Mouse (Mus musculus) ES-E14 (cell line): Measurements from ENCODE around the gene Selplg.

Experiments used
- HCFC1 ChIP-seq: IDR thresholded peaks from 2 replicates; pipeline ENCODE4 v1.6.1; 2012; ENCODE audit warnings: low read length, inconsistent platforms, borderline replicate concordance; ENCODE audit not compliant: insufficient read depth
- MAFK ChIP-seq: IDR thresholded peaks from 2 replicates; pipeline ENCODE4 v1.6.1; 2014; ENCODE audit warnings: mild to moderate bottlenecking, low read depth, low read length, inconsistent platforms; ENCODE audit not compliant: insufficient read depth
- ZC3H11A ChIP-seq: IDR thresholded peaks from 2 replicates; pipeline ENCODE4 v1.6.1; 2012; ENCODE audit warnings: low read depth, mild to moderate bottlenecking, inconsistent platforms, low read length, borderline replicate concordance
- ZNF384 ChIP-seq: IDR thresholded peaks from 2 replicates; pipeline ENCODE4 v1.6.1; 2012; ENCODE audit warnings: low read depth, low read length, inconsistent platforms

DNA sequence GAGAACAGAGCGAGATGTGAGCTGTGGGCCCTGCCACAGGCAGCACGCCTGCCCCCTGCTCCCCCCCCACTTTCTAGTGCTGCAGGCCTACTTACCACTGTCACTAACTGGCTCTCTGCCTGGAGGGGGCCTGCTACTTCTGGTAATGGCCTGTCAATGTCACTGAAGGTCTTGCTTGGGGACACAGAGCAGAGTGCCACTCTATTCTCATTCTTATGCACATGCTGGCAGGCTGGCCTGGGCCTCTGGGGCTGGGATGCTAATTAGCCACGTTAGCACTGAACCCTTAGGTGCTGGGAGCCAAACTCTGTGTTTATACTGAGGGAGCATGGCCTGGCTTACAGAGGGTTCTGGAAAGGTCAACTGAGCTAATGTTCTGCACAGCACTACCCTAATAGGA is 23.3 kb upstream of the Selplg start:
- TF ChIP-seq ZC3H11A (no peak), ZNF384 (no peak), MAFK (no peak), HCFC1 (no peak)
